Mouse (Mus musculus) layer of hippocampus, postnatal 10 days (tissue): ENCODE data around the gene Gpr156. TPM values are rescaled to one million over a fixed set of nuclear protein-coding genes. Genes with fewer than 3 reads are reported as not detected.

Source experiments
- total RNA-seq, 2 experiments: library from RNA; stranded (reverse); gene quantifications; 2 replicates each; pipeline ENCODE4 v1.2.3; 2021

The Gpr156 gene
- total RNA-seq, 2 experiments from 2014 or later, result 1.4 to 1.5 TPM

Other genes starting within 250 kb of the Gpr156 start
- gene Fstl1, start 139.6 kb upstream of the Gpr156 start, total RNA-seq, result 10 to 100 TPM; 74.6 to 75.2 TPM
- gene Gm36028, start 55.4 kb upstream of the Gpr156 start, total RNA-seq, result not detected
- gene Lrrc58, start 48.1 kb upstream of the Gpr156 start, total RNA-seq, result 100 to 1,000 TPM; 122 to 134 TPM
- gene Gsk3b, start 172.5 kb downstream of the Gpr156 start, total RNA-seq, result 100 to 1,000 TPM; 219 to 238 TPM